Mouse (Mus musculus): ENCODE measurements around the gene Mcf2l. TPM values are rescaled to one million over a fixed set of nuclear protein-coding genes. Genes with fewer than 3 reads are reported as not detected.

Mcf2l gene
- polyA plus RNA-seq, 1 experiment from 2014 or later: 18.5 TPM

DNA sequence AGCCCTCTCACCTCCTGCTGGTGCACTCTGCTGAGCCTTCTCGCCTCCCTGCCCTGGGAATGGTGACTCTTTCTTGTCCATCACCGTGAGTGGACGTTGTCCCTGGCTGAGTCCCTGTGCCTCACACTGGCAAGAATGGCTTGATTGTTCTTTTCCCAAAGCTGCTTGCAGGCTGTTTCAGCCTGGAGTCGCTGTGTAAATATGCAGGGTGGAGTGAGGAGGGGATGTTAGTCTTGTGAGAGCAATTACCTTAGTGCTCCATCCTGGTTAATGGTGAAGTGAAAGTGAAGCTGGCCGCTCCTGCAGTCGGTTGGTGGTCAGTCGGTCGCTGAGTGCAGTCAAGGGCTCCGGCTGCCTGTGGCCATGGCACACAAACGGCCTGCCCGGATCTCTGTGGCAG is 57.8 kb downstream of the Mcf2l start:
- H3K9ac ChIP-seq (ENCODE audit: low read length): peak overlapping the region; percentile 62
- peak overlapping the region; percentile 5 for H3K4me3 ChIP-seq (replicated peaks; ENCODE audit: low read length)
- H3K4me1 ChIP-seq (ENCODE audit: control insufficient read depth, insufficient read depth, low read length): peaks cover 9% of the 10 kb centered on the region
- peak overlapping the region; percentile 91 for H3K27ac ChIP-seq (ENCODE audit: low read length)
- peak overlapping the region; percentile 37 for H3K4me2 ChIP-seq (ENCODE audit: low read depth, low read length)
- no peaks in the 10 kb centered on the region for H3K9me3 ChIP-seq (replicated peaks; ENCODE audit: control insufficient read depth, low read length)
- WGBS: 53% methylated on average over 11 of the region's 11 CpGs
- peak; percentile 17; the same call in 1 of the 2 replicates for ATAC-seq (ENCODE audit: insufficient read depth, low FRiP score)
- no peaks in the 10 kb centered on the region for H3K36me3 ChIP-seq (ENCODE audit: control insufficient read depth, insufficient read depth, low read length)
- H3K27me3 ChIP-seq (ENCODE audit: control insufficient read depth, insufficient read depth, low read length): no peaks in the 10 kb centered on the region

DNA sequence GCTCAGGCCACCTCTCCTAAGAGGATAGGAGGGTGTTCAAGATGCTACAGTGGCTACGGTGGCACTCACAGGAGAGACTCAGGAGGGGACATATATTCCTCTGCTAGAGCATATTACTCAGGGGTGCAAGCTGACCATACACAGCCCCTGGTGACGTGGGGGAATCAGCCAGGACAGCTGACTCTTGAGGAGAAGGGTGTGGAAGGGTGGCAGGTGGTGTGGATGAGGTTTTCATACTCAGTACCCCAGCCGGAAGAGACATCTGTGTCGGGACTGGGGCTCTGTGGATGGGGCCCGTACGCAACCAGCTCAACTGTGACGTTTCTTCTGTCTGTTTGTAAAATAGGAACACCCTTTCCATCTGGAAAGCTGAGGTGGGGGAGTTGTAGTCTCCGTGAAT is 58.9 kb downstream of the Mcf2l start:
- Histone ChIP-seq H3K9me3 (replicated peaks; ENCODE audit: control insufficient read depth, low read length) (no peaks in the 10 kb centered on the region), H3K4me1 (ENCODE audit: control insufficient read depth, insufficient read depth, low read length) (peaks cover 9% of the 10 kb centered on the region), H3K9ac (ENCODE audit: low read length) (peak overlapping the region; percentile 29; the same call in 1 of the 2 replicates), H3K27ac (ENCODE audit: low read length) (no peak overlapping the region), H3K36me3 (ENCODE audit: control insufficient read depth, insufficient read depth, low read length) (no peaks in the 10 kb centered on the region), H3K4me2 (ENCODE audit: low read depth, low read length) (peak overlapping the region; percentile 37), H3K4me3 (replicated peaks; ENCODE audit: low read length) (no peak overlapping the region), H3K27me3 (ENCODE audit: control insufficient read depth, insufficient read depth, low read length) (no peaks in the 10 kb centered on the region)
- no peak for ATAC-seq (ENCODE audit: insufficient read depth, low FRiP score)
- 79% methylated on average over 8 of the region's 8 CpGs for WGBS

DNA sequence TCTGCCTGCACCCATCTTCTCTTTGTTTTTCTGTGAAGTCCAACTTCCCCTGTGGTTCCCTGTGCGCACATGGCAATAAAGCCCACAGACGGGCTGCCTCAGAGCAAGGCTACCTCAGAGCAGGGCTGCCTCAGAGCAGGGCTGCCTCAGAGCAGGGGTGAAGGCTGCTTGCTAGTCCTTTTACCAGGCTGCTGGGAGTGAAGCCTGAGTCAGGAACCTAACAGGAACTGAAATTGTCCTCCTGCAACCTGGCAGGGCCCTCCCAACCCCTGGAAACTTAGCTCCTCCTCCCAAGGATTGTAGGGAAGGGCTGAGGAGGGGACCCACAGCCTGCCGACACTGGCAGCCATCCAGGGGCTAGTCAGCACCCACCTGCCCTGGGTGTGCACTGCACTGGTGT is 60.2 kb downstream of the Mcf2l start:
- Histone ChIP-seq H3K9ac (ENCODE audit: low read length) (no peak overlapping the region), H3K27ac (ENCODE audit: low read length) (peak overlapping the region; percentile 84), H3K4me1 (ENCODE audit: control insufficient read depth, insufficient read depth, low read length) (peaks cover 8% of the 10 kb centered on the region), H3K27me3 (ENCODE audit: control insufficient read depth, insufficient read depth, low read length) (no peaks in the 10 kb centered on the region), H3K4me3 (replicated peaks; ENCODE audit: low read length) (no peak overlapping the region), H3K4me2 (ENCODE audit: low read depth, low read length) (no peak overlapping the region), H3K9me3 (replicated peaks; ENCODE audit: control insufficient read depth, low read length) (no peaks in the 10 kb centered on the region), H3K36me3 (ENCODE audit: control insufficient read depth, insufficient read depth, low read length) (no peaks in the 10 kb centered on the region)
- peak; percentile 20; the same call in 1 of the 2 replicates for ATAC-seq (ENCODE audit: insufficient read depth, low FRiP score)
- WGBS: 44% methylated on average over 3 of the region's 3 CpGs

DNA sequence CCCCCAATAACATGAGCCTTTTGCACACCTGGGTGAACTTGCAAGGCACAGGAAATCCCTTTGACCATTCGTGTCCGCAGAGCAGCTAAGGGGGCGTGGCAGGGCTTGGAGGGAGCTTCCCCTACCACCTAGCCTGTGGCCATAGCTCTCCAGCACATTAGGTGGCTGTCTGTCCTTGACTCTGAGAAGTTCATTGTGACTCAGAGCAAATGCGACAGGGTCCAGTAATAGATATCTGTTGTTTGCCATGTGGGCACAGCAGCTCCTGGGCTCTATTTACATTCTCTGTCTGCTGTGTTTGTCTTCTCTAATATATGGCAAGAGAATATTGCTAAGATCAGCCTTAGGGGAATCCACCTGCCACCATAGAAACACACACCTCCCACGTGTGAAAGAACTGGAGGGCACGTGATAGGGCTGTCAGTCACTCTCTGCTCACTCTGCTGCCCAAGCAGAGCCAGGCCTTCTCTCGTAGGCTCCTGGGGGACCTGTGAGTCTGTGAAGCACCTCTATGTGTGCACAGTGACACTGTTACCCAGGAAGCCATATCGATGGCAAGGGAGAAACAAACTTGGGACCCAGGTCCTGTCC is 60.9 kb downstream of the Mcf2l start:
- Histone ChIP-seq H3K27me3 (ENCODE audit: control insufficient read depth, insufficient read depth, low read length) (no peaks in the 10 kb centered on the region), H3K36me3 (ENCODE audit: control insufficient read depth, insufficient read depth, low read length) (no peaks in the 10 kb centered on the region), H3K27ac (ENCODE audit: low read length) (peak overlapping the region; percentile 84), H3K4me1 (ENCODE audit: control insufficient read depth, insufficient read depth, low read length) (0 out of 2 replicates have a peak, but pooled peaks cover 5% of the 10 kb centered on the region), H3K4me3 (replicated peaks; ENCODE audit: low read length) (no peak overlapping the region), H3K4me2 (ENCODE audit: low read depth, low read length) (no peak overlapping the region), H3K9me3 (replicated peaks; ENCODE audit: control insufficient read depth, low read length) (no peaks in the 10 kb centered on the region), H3K9ac (ENCODE audit: low read length) (peak overlapping the region; percentile 35; the same call in 1 of the 2 replicates)
- ATAC-seq (ENCODE audit: insufficient read depth, low FRiP score): peak; percentile 65
- 44% methylated on average over 8 of the region's 8 CpGs for WGBS

DNA sequence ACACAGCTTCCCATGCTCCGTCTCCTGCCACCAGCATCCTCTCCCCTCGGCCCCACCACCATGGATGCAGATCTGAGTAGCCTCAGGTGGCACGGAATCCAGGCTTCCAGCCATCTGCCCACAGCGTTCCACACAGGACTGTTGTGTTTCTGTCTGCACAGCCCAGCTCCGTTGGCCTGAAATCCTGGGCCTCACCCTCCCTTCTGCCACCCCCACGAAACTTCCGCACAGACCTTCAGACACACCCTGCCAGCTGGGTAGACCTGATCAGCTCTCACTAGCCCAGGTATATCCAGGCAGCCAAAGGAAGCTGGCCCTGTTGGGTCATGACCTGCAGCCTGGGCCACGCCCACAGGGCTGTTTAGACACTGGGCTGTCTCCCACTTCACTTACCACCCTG is 66.9 kb downstream of the Mcf2l start:
- Histone ChIP-seq H3K4me2 (ENCODE audit: low read depth, low read length) (no peak overlapping the region), H3K4me3 (replicated peaks; ENCODE audit: low read length) (no peak overlapping the region), H3K27me3 (ENCODE audit: control insufficient read depth, insufficient read depth, low read length) (no peaks in the 10 kb centered on the region), H3K4me1 (ENCODE audit: control insufficient read depth, insufficient read depth, low read length) (peaks cover 12% of the 10 kb centered on the region; the same call in 1 of the 2 replicates), H3K9me3 (replicated peaks; ENCODE audit: control insufficient read depth, low read length) (no peaks in the 10 kb centered on the region), H3K9ac (ENCODE audit: low read length) (no peak overlapping the region), H3K27ac (ENCODE audit: low read length) (peak overlapping the region; percentile 53; the same call in 1 of the 2 replicates), H3K36me3 (ENCODE audit: control insufficient read depth, insufficient read depth, low read length) (no peaks in the 10 kb centered on the region)
- WGBS: 61% methylated on average over 8 of the region's 8 CpGs
- peak; percentile 62; the same call in 1 of the 2 replicates for ATAC-seq (ENCODE audit: insufficient read depth, low FRiP score)

DNA sequence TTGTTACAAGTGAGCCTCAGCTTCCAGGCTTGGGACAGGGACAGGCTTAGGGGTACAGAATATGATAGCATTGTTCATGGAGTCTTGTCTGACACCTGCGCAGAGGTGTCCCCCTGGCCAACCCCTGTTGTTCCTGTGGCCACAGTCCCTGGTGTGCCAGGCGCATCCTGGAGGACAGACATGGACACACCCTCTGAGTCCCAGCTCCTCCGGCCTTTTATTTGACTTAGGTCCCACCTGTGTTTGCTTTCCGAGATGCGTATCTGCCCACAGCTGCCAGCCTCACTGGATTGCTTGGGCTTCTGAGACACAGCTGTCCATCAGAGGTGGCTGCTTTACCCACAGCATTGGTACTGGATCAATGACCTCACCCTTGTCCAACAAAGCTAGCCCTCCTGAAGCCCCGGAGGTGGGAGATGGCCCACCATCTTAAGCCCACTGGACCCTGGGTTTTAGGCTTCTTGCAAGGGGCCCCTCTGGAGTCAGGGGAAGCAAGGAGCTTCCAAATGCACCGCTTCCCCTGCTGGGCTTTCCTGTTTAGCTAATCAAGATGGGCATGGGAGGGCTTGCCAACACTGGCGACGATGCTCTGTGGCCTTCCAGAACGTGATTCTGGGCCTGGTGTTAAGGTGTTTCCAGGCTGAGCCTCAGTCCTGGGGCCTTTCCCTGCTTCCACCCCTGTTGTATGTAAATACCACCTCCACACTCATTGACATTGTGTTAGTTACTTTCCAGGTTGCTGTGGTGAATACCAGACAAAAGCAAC is 67.7 kb downstream of the Mcf2l start:
- H3K9ac ChIP-seq (ENCODE audit: low read length): no peak overlapping the region
- ATAC-seq (ENCODE audit: insufficient read depth, low FRiP score): peak; percentile 46; the same call in 1 of the 2 replicates
- H3K27me3 ChIP-seq (ENCODE audit: control insufficient read depth, insufficient read depth, low read length): no peaks in the 10 kb centered on the region
- H3K4me3 ChIP-seq (replicated peaks; ENCODE audit: low read length): no peak overlapping the region
- H3K9me3 ChIP-seq (replicated peaks; ENCODE audit: control insufficient read depth, low read length): no peaks in the 10 kb centered on the region
- no peaks in the 10 kb centered on the region for H3K36me3 ChIP-seq (ENCODE audit: control insufficient read depth, insufficient read depth, low read length)
- peak overlapping the region; percentile 53; the same call in 1 of the 2 replicates for H3K27ac ChIP-seq (ENCODE audit: low read length)
- 59% methylated on average over 10 of the region's 10 CpGs for WGBS
- no peak overlapping the region for H3K4me2 ChIP-seq (ENCODE audit: low read depth, low read length)
- H3K4me1 ChIP-seq (ENCODE audit: control insufficient read depth, insufficient read depth, low read length): peaks cover 12% of the 10 kb centered on the region; the same call in 1 of the 2 replicates

DNA sequence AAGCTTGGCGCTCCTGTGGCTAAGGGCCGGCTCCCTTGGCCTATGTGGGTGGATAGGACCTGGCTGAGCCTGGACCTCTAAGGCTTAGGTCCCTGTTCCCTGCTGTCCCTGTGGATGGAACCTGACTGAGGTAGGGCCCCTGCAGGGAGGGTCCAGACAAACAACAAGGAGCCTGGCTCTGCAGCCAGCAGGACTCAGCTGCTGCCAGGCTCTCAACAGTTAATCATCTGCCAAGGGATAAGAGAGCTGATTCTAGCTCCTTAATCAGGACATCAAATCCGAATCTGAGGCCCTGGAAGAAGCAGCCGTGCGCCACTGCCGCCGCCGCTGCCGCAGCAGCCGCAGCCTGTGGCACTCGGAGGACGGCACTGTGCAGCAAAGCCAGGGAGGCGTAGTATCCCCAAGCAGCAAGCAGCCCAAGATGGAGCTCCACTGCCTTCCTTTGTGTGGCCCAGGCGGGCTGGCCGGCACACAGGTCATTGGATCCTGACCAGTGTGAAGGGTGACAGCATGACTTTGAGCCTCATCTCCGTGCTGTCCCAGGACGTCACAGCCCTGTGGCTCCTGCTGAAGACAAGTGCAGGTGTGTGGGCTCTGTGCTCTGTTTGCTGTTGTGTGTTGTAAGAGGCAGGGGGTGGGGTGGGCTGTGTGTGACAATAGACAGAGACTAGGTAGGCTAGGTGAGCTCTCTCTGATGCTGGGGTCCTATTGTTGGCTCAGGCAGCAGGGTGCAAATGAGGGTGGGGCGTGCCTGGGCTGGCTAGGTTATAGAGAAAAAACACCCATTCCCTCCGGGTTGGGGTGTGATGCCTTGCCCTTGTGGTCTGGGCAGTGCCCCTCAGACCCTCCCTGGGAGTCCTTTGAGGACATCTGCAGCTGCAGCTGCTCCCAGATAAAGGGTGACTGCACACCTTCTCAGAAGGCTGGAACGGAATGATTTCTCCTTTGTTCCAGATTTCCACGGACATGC is 74.3 kb downstream of the Mcf2l start:
- peaks cover 13% of the 10 kb centered on the region for H3K4me1 ChIP-seq (ENCODE audit: control insufficient read depth, insufficient read depth, low read length)
- H3K27ac ChIP-seq (ENCODE audit: low read length): peak overlapping the region; percentile 38
- peak overlapping the region; percentile 33 for H3K4me3 ChIP-seq (replicated peaks; ENCODE audit: low read length)
- H3K9me3 ChIP-seq (replicated peaks; ENCODE audit: control insufficient read depth, low read length): no peaks in the 10 kb centered on the region
- no peaks in the 10 kb centered on the region for H3K36me3 ChIP-seq (ENCODE audit: control insufficient read depth, insufficient read depth, low read length)
- ATAC-seq (ENCODE audit: insufficient read depth, low FRiP score): peak; percentile 42; the same call in 1 of the 2 replicates
- H3K9ac ChIP-seq (ENCODE audit: low read length): peak overlapping the region; percentile 60
- WGBS: 9% methylated on average over 21 of the region's 21 CpGs
- peak overlapping the region; percentile 50 for H3K4me2 ChIP-seq (ENCODE audit: low read depth, low read length)
- H3K27me3 ChIP-seq (ENCODE audit: control insufficient read depth, insufficient read depth, low read length): no peaks in the 10 kb centered on the region

DNA sequence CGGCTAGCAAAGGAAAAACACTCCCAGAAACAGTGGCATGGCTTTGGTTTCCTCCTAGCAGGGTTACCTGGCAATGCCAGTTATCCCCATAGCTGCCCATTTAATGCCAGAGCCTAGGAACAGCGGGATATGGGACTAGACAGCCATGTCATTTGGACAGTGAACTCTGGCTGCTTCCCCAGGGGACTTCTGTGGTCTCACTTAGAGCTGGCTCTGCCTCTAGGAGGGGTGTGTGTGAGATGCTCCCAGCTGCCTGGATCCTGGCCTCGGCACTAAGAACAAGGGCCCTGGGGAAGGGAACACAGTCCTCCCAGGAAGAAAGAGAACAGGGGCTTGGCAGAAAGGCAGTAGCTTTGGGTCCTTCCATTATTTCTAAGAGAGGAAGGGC is 75.0 kb downstream of the Mcf2l start:
- no peaks in the 10 kb centered on the region for H3K9me3 ChIP-seq (replicated peaks; ENCODE audit: control insufficient read depth, low read length)

More for the DNA sequence above, 75.0 kb downstream of the Mcf2l start:
- peak overlapping the region; percentile 33 for H3K4me3 ChIP-seq (replicated peaks; ENCODE audit: low read length)
- no peak for ATAC-seq (ENCODE audit: insufficient read depth, low FRiP score)
- no peaks in the 10 kb centered on the region for H3K36me3 ChIP-seq (ENCODE audit: control insufficient read depth, insufficient read depth, low read length)
- peaks cover 13% of the 10 kb centered on the region for H3K4me1 ChIP-seq (ENCODE audit: control insufficient read depth, insufficient read depth, low read length)
- peak overlapping the region; percentile 38 for H3K27ac ChIP-seq (ENCODE audit: low read length)
- peak overlapping the region; percentile 60; the same call in 1 of the 2 replicates for H3K9ac ChIP-seq (ENCODE audit: low read length)
- peak overlapping the region; percentile 50 for H3K4me2 ChIP-seq (ENCODE audit: low read depth, low read length)
- WGBS: 16% methylated on average over 3 of the region's 3 CpGs
- no peaks in the 10 kb centered on the region for H3K27me3 ChIP-seq (ENCODE audit: control insufficient read depth, insufficient read depth, low read length)

All from stomach, embryonic 16.5 days (tissue).